Mouse (Mus musculus) CD4-positive, CD25-positive, alpha-beta regulatory T cell, adult 2 months (primary cell): ENCODE measurements around the gene Rapgefl1.
"Not testable (repeated sequence)": the region's sequence is repeated elsewhere in the genome, so short reads cannot be mapped to it uniquely, and the experiment has no call there.

ENCODE experiments used
- DNase-seq: peaks from one replicate; pipeline ENCODE4 v3.0.0-alpha.2; 2012; ENCODE audit warnings: low read depth, low spot score

Gene Rapgefl1

GRCm38 (mm10) chr11:98816706-98817239 is 19.8 kb upstream of the Rapgefl1 start:
- DNase-seq, result no peak

GRCm38 (mm10) chr11:98820968-98821367 is 15.6 kb upstream of the Rapgefl1 start:
- DNase-seq, result no peak

- DNase-seq, result not testable (repeated sequence)
These were observed 10.5 kb upstream of the Rapgefl1 start for GRCm38 (mm10) chr11:98826071-98826470.

GRCm38 (mm10) chr11:98827877-98828276 is 8.7 kb upstream of the Rapgefl1 start:
- DNase-seq, result no peak

- peak; percentile 84 for DNase-seq
These were observed 7.4 kb upstream of the Rapgefl1 start for GRCm38 (mm10) chr11:98829091-98829775.

GRCm38 (mm10) chr11:98829875-98830274 is 6.7 kb upstream of the Rapgefl1 start:
- no peak for DNase-seq

GRCm38 (mm10) chr11:98835296-98835695 is 1.3 kb upstream of the Rapgefl1 start:
- DNase-seq, result no peak

GRCm38 (mm10) chr11:98835725-98836124 is 860 bp upstream of the Rapgefl1 start:
- DNase-seq, result no peak

GRCm38 (mm10) chr11:98836128-98836527 is 457 bp upstream of the Rapgefl1 start:
- DNase-seq, result no peak

- no peak for DNase-seq
These were observed 683 bp downstream of the Rapgefl1 start for GRCm38 (mm10) chr11:98837231-98837704.

GRCm38 (mm10) chr11:98837917-98838316 is 1.3 kb downstream of the Rapgefl1 start:
- DNase-seq, result no peak

- no peak for DNase-seq
These were observed 1.9 kb downstream of the Rapgefl1 start for GRCm38 (mm10) chr11:98838512-98838911.

GRCm38 (mm10) chr11:98839402-98839801 is 2.8 kb downstream of the Rapgefl1 start:
- no peak for DNase-seq

- no peak for DNase-seq
These were observed 3.3 kb downstream of the Rapgefl1 start for GRCm38 (mm10) chr11:98839897-98840296.

GRCm38 (mm10) chr11:98846016-98846415 is 9.4 kb downstream of the Rapgefl1 start:
- DNase-seq, result no peak

GRCm38 (mm10) chr11:98846865-98847604 is 10.4 kb downstream of the Rapgefl1 start:
- DNase-seq, result no peak

- DNase-seq, result no peak
These were observed 12.8 kb downstream of the Rapgefl1 start for GRCm38 (mm10) chr11:98849196-98849894.

- peak; percentile 25 for DNase-seq
These were observed 13.8 kb downstream of the Rapgefl1 start for GRCm38 (mm10) chr11:98850100-98851093.

- DNase-seq, result no peak
These were observed 17.5 kb downstream of the Rapgefl1 start for GRCm38 (mm10) chr11:98854116-98854515.

GRCm38 (mm10) chr11:98854659-98855058 is 18.1 kb downstream of the Rapgefl1 start:
- no peak for DNase-seq
